Mouse (Mus musculus): ENCODE data around the gene Spib. TPM values are rescaled to one million over a fixed set of nuclear protein-coding genes. Genes with fewer than 3 reads are reported as not detected.
A peak's percentile ranks its signal among the peaks of the same experiment; 100 is the strongest.

Spib gene
- polyA plus RNA-seq, 1 experiment from 2014 or later, result 0.20 TPM

GRCm38 (mm10) chr7:44491391-44491790 lies 40.5 kb downstream of the Spib start:
- peaks cover 9% of the 10 kb centered on the region for H3K4me1 ChIP-seq (replicated peaks; ENCODE audit: control insufficient read depth, insufficient read depth, low read length)
- no peak overlapping the region for H3K4me2 ChIP-seq (ENCODE audit: low read length)
- ATAC-seq (replicated peaks; ENCODE audit: low FRiP score, low TSS enrichment, low read depth), result no peak
- WGBS, result 97% methylated on average over 5 of the region's 5 CpGs
- no peak overlapping the region for H3K9ac ChIP-seq (ENCODE audit: low read length)
- DNase-seq (ENCODE audit: low spot score), result no peak
- no peaks in the 10 kb centered on the region for H3K9me3 ChIP-seq (ENCODE audit: control insufficient read depth, low read length)
- H3K4me3 ChIP-seq (ENCODE audit: low read depth, low read length), result no peak overlapping the region
- H3K36me3 ChIP-seq (ENCODE audit: control insufficient read depth, insufficient read depth, low read length), result peaks cover 55% of the 10 kb centered on the region
- no peak overlapping the region for H3K27ac ChIP-seq (ENCODE audit: low read depth)
- no peaks in the 10 kb centered on the region for H3K27me3 ChIP-seq (replicated peaks; ENCODE audit: control insufficient read depth, insufficient read depth, low read length)

- 87% methylated on average over 4 of the region's 4 CpGs for WGBS
- ATAC-seq (replicated peaks; ENCODE audit: low FRiP score, low TSS enrichment, low read depth) (no peak), DNase-seq (ENCODE audit: low spot score) (no peak)
- H3K27ac ChIP-seq (ENCODE audit: low read depth), result no peak overlapping the region
- H3K9ac ChIP-seq (ENCODE audit: low read length), result no peak overlapping the region
- H3K4me3 ChIP-seq (ENCODE audit: low read depth, low read length), result no peak overlapping the region
- no peak overlapping the region for H3K4me2 ChIP-seq (ENCODE audit: low read length)
- peaks cover 4% of the 10 kb centered on the region for H3K4me1 ChIP-seq (replicated peaks; ENCODE audit: control insufficient read depth, insufficient read depth, low read length)
- no peaks in the 10 kb centered on the region for H3K9me3 ChIP-seq (ENCODE audit: control insufficient read depth, low read length)
- H3K36me3 ChIP-seq (ENCODE audit: control insufficient read depth, insufficient read depth, low read length), result peaks cover 55% of the 10 kb centered on the region
- no peaks in the 10 kb centered on the region for H3K27me3 ChIP-seq (replicated peaks; ENCODE audit: control insufficient read depth, insufficient read depth, low read length)
Observed at GRCm38 (mm10) chr7:44490281-44490680, 41.6 kb downstream of the Spib start.

GRCm38 (mm10) chr7:44488545-44488944 lies 43.3 kb downstream of the Spib start:
- peaks cover 44% of the 10 kb centered on the region for H3K36me3 ChIP-seq (ENCODE audit: control insufficient read depth, insufficient read depth, low read length)
- no peak overlapping the region for H3K4me2 ChIP-seq (ENCODE audit: low read length)
- no peak overlapping the region for H3K4me3 ChIP-seq (ENCODE audit: low read depth, low read length)
- no peak for ATAC-seq (replicated peaks; ENCODE audit: low FRiP score, low TSS enrichment, low read depth)
- H3K9ac ChIP-seq (ENCODE audit: low read length), result no peak overlapping the region
- DNase-seq (ENCODE audit: low spot score), result no peak
- no peak overlapping the region for H3K27ac ChIP-seq (ENCODE audit: low read depth)
- H3K27me3 ChIP-seq (replicated peaks; ENCODE audit: control insufficient read depth, insufficient read depth, low read length), result no peaks in the 10 kb centered on the region
- H3K9me3 ChIP-seq (ENCODE audit: control insufficient read depth, low read length), result no peaks in the 10 kb centered on the region
- WGBS, result 88% methylated on average over 8 of the region's 8 CpGs
- H3K4me1 ChIP-seq (replicated peaks; ENCODE audit: control insufficient read depth, insufficient read depth, low read length), result no peaks in the 10 kb centered on the region

GRCm38 (mm10) chr7:44487936-44488335 lies 43.9 kb downstream of the Spib start:
- peaks cover 41% of the 10 kb centered on the region for H3K36me3 ChIP-seq (ENCODE audit: control insufficient read depth, insufficient read depth, low read length)
- H3K4me2 ChIP-seq (ENCODE audit: low read length), result no peak overlapping the region
- no peak overlapping the region for H3K27ac ChIP-seq (ENCODE audit: low read depth)
- 93% methylated on average over 7 of the region's 7 CpGs for WGBS
- ATAC-seq (replicated peaks; ENCODE audit: low FRiP score, low TSS enrichment, low read depth), result no peak
- DNase-seq (ENCODE audit: low spot score), result no peak
- H3K4me1 ChIP-seq (replicated peaks; ENCODE audit: control insufficient read depth, insufficient read depth, low read length), result no peaks in the 10 kb centered on the region
- no peaks in the 10 kb centered on the region for H3K27me3 ChIP-seq (replicated peaks; ENCODE audit: control insufficient read depth, insufficient read depth, low read length)
- no peaks in the 10 kb centered on the region for H3K9me3 ChIP-seq (ENCODE audit: control insufficient read depth, low read length)
- H3K9ac ChIP-seq (ENCODE audit: low read length), result no peak overlapping the region
- no peak overlapping the region for H3K4me3 ChIP-seq (ENCODE audit: low read depth, low read length)

- H3K4me2 ChIP-seq (ENCODE audit: low read length), result no peak overlapping the region
- H3K27ac ChIP-seq (ENCODE audit: low read depth), result no peak overlapping the region
- no peak overlapping the region for H3K9ac ChIP-seq (ENCODE audit: low read length)
- WGBS, result 71% methylated on average over 13 of the region's 13 CpGs
- ATAC-seq (replicated peaks; ENCODE audit: low FRiP score, low TSS enrichment, low read depth) (no peak), DNase-seq (ENCODE audit: low spot score) (no peak)
- peaks cover 4% of the 10 kb centered on the region; the same call in 1 of the 2 replicates for H3K27me3 ChIP-seq (replicated peaks; ENCODE audit: control insufficient read depth, insufficient read depth, low read length)
- no peak overlapping the region for H3K4me3 ChIP-seq (ENCODE audit: low read depth, low read length)
- no peaks in the 10 kb centered on the region for H3K4me1 ChIP-seq (replicated peaks; ENCODE audit: control insufficient read depth, insufficient read depth, low read length)
- H3K9me3 ChIP-seq (ENCODE audit: control insufficient read depth, low read length), result no peaks in the 10 kb centered on the region
- H3K36me3 ChIP-seq (ENCODE audit: control insufficient read depth, insufficient read depth, low read length), result peaks cover 32% of the 10 kb centered on the region
Observed at GRCm38 (mm10) chr7:44486927-44487575, 44.8 kb downstream of the Spib start.

GRCm38 (mm10) chr7:44485572-44486195 lies 46.2 kb downstream of the Spib start:
- WGBS, result 74% methylated on average over 7 of the region's 7 CpGs
- DNase-seq (ENCODE audit: low spot score), result no peak

GRCm38 (mm10) chr7:44484841-44485571 lies 46.9 kb downstream of the Spib start:
- 33% methylated on average over 5 of the region's 5 CpGs for WGBS
- DNase-seq (ENCODE audit: low spot score) (peak; percentile 91), ATAC-seq (replicated peaks; ENCODE audit: low FRiP score, low TSS enrichment, low read depth) (peak; percentile 78)
- Histone ChIP-seq H3K4me1 (replicated peaks; ENCODE audit: control insufficient read depth, insufficient read depth, low read length) (no peaks in the 10 kb centered on the region), H3K4me2 (ENCODE audit: low read length) (no peak overlapping the region), H3K9ac (ENCODE audit: low read length) (no peak overlapping the region), H3K4me3 (ENCODE audit: low read depth, low read length) (no peak overlapping the region), H3K27me3 (replicated peaks; ENCODE audit: control insufficient read depth, insufficient read depth, low read length) (peaks cover 17% of the 10 kb centered on the region), H3K9me3 (ENCODE audit: control insufficient read depth, low read length) (no peaks in the 10 kb centered on the region), H3K27ac (ENCODE audit: low read depth) (no peak overlapping the region), H3K36me3 (ENCODE audit: control insufficient read depth, insufficient read depth, low read length) (peaks cover 12% of the 10 kb centered on the region)

More at GRCm38 (mm10) chr7:44485572-44486195, 46.2 kb downstream of the Spib start:
- Histone ChIP-seq H3K27ac (ENCODE audit: low read depth) (no peak overlapping the region), H3K9me3 (ENCODE audit: control insufficient read depth, low read length) (no peaks in the 10 kb centered on the region), H3K4me2 (ENCODE audit: low read length) (no peak overlapping the region), H3K36me3 (ENCODE audit: control insufficient read depth, insufficient read depth, low read length) (peaks cover 19% of the 10 kb centered on the region), H3K4me3 (ENCODE audit: low read depth, low read length) (no peak overlapping the region), H3K27me3 (replicated peaks; ENCODE audit: control insufficient read depth, insufficient read depth, low read length) (peaks cover 14% of the 10 kb centered on the region), H3K9ac (ENCODE audit: low read length) (no peak overlapping the region), H3K4me1 (replicated peaks; ENCODE audit: control insufficient read depth, insufficient read depth, low read length) (no peaks in the 10 kb centered on the region)
- ATAC-seq (replicated peaks; ENCODE audit: low FRiP score, low TSS enrichment, low read depth), result no peak

- Histone ChIP-seq H3K4me2 (ENCODE audit: low read length) (no peak overlapping the region), H3K9me3 (ENCODE audit: control insufficient read depth, low read length) (no peaks in the 10 kb centered on the region), H3K9ac (ENCODE audit: low read length) (no peak overlapping the region), H3K4me3 (ENCODE audit: low read depth, low read length) (no peak overlapping the region), H3K4me1 (replicated peaks; ENCODE audit: control insufficient read depth, insufficient read depth, low read length) (no peaks in the 10 kb centered on the region), H3K36me3 (ENCODE audit: control insufficient read depth, insufficient read depth, low read length) (peaks cover 8% of the 10 kb centered on the region), H3K27me3 (replicated peaks; ENCODE audit: control insufficient read depth, insufficient read depth, low read length) (peaks cover 22% of the 10 kb centered on the region), H3K27ac (ENCODE audit: low read depth) (no peak overlapping the region)
- no peak for ATAC-seq (replicated peaks; ENCODE audit: low FRiP score, low TSS enrichment, low read depth)
- 100% methylated on average over 1 of the region's 1 CpGs for WGBS
- no peak for DNase-seq (ENCODE audit: low spot score)
Observed at GRCm38 (mm10) chr7:44484109-44484508, 47.8 kb downstream of the Spib start.

All from intestine, embryonic 14.5 days (tissue).